Mouse (Mus musculus) erythroblast, embryonic 14.5 days (primary cell): ENCODE measurements around the gene Otop2.

Experiments used
- GATA1 ChIP-seq: IDR thresholded peaks from 2 replicates; pipeline ENCODE4 v1.6.1; 2012; ENCODE audit warnings: low read length, inconsistent platforms, mixed read lengths
- TAL1 ChIP-seq: IDR thresholded peaks from 3 replicates; pipeline ENCODE4 v1.6.1; 2012; ENCODE audit warnings: low read length, inconsistent platforms, mixed read lengths

- TF ChIP-seq GATA1 (no peak), TAL1 (no peak)
These were observed 36.7 kb upstream of the Otop2 start for GRCm38 (mm10) chr11:115270148-115270861.
